Mouse (Mus musculus): ENCODE results near the gene Hmces.
A peak's percentile ranks its signal among the peaks of the same experiment; 100 is the strongest.

The Hmces gene

DNA sequence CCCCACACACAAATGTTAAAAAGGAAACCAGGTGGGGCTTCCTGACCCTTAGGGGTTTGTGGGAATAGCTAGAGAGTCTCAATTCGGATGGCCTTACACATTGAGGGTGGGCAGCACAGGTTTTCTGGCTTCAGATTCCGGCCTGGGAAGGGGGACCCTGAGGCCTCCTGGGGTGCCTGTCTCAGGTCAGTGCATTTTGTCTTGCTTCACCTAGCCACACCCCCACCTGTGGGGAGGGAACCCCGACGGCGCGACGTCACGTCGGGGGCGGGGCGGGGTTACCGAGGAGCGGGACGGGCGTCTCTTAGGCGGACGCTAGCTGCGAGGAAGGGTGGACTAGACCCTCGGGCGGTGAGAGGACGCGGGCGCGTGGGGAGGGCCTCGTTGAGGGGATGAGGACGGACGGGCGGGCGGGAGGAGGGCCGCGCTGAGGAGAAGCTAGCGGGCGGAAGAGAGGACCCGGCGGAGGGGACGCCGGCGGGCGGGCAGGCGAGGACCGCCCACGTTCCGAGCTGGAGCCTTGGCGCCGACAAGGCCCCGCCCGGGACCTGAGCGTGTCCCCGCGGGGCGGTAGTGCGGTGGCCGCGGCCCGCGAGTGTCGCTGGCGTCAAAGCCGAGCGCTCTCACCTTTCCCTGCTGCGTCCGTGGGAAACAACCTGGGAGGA is at the start of gene Hmces:
Hmces (plus strand) TSS at position 275 of the 665 bp plus-strand sequence.
- DNase-seq (ENCODE audit: low read depth, low spot score), result peak; percentile 60

- no peak for DNase-seq (ENCODE audit: low read depth, low spot score)
Observed at GRCm38 (mm10) chr6:87866211-87866610, 47.5 kb upstream of the Hmces start.

GRCm38 (mm10) chr6:87867256-87867655 is 46.5 kb upstream of the Hmces start:
- no peak for DNase-seq (ENCODE audit: low read depth, low spot score)

DNA sequence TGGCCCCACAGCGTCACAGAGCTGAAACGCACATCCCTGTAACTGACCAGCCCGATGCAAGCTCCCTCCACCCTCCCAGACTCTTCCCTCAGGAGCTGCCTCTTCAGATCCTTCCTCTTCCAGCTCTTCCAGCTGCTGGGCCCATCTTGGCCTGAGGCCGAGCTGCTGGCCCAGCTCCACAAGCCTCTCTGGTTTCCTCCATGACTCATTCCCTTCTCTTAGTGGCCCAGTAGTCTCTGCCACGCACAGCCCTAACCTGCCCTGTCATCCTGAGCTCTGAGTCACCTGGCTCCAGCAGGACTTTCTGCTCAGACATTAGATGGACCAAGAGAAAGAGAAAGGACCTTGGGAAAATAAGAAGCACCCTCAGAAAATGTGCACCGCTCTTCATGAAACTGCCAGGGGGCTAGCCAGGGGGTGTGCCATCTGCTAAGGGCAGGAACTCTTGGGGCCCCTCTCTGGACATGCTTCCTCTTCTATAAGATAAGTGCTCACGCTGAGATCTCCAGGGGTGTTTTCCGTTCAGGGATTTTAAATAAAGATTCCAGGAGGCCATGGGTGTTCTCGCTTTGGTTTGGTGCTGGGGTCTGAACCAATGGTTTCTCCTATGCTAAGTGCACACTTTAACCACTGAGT is 44.7 kb upstream of the Hmces start:
- no peak for DNase-seq (ENCODE audit: low read depth, low spot score)

GRCm38 (mm10) chr6:87870440-87870839 is 43.3 kb upstream of the Hmces start:
- DNase-seq (ENCODE audit: low read depth, low spot score), result no peak

DNA sequence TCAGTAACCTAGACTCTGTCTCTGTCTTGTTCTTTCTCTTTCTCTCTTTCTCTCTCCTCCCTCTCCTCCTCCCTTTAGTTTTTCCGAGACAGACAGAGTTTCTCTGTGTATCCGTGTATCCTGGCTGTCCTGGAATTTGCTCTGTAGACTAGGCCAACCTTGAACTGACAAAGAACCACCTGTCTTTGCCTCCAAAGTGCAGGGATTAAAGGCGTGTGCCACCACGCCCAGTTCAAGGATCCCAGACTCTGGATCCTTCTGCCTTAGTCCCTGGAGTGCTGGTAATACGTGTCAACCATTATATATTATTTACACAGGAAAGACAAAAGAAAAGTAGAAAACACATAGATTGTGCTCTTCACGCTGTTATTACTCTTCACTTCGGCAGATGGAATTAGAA is 42.5 kb upstream of the Hmces start:
- DNase-seq (ENCODE audit: low read depth, low spot score), result no peak

- DNase-seq (ENCODE audit: low read depth, low spot score), result no peak
Observed at GRCm38 (mm10) chr6:87873104-87873503, 40.6 kb upstream of the Hmces start.

GRCm38 (mm10) chr6:87873963-87874362 is 39.8 kb upstream of the Hmces start:
- DNase-seq (ENCODE audit: low read depth, low spot score), result no peak

DNA sequence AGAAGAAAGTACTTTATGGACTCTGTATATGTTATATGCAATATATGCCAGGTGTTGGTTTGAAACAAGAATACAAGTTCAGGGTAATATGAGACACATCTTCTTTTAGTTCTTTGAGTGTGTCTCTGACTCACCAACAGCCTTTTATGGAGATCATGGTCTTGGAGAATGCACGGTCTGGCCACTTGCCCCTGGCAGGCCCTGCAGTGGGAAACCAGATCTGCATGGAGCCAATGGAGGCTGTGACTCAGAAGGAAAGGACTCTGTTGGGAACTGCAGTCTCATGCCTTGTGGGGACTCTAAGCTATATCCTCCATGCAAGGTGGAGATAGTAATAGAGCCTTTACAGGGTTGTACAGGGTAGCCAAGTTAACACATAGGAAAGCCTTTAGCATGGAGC is 38.7 kb upstream of the Hmces start:
- DNase-seq (ENCODE audit: low read depth, low spot score), result no peak

GRCm38 (mm10) chr6:87875562-87875961 is 38.2 kb upstream of the Hmces start:
- DNase-seq (ENCODE audit: low read depth, low spot score), result no peak

DNA sequence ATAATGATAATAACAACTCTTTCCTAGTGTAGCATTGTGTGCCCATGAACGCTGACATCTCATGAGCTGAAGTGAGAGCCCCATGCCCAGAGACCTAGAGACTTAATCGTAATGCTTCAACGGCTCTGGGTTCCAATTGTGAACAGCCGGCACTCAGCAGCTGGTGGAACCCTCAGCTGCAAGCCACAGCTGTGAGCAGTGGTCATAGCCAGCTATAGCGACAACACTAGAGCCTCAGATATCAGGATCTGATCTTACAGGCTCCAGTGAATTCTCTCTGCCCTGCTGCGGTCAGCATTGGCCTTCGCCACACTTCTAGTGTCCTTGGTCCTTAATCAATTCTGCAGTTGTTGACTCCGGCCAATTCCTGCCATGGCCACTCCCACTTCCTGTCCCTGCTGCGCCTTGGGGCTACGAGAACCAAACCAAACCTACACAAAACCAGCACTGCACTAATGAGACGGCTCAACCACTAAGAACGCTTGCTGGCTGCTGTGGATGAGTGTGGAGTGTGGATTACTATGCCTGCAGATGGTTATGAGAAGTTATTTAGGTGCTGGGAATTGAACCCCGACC is 37.6 kb upstream of the Hmces start:
- DNase-seq (ENCODE audit: low read depth, low spot score), result peak; percentile 7

DNA sequence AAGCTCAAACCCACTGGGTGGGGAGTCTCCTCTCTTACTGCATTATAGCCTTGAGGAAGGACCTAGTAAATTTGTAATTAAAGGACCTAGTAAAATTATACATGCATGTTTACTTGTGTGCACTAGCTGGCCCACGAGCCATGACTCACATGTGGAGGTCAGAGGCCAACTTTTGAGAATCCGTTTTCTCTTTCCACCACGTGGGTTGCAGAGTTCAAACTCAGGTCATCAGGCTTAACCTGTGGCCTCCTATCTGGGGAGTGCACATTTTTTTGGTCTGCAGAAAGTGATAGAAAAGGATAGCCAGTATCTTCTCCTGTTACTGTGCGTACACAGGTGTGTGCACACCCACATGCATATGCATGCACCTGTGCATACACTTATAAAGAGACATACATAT is 34.7 kb upstream of the Hmces start:
- no peak for DNase-seq (ENCODE audit: low read depth, low spot score)

DNA sequence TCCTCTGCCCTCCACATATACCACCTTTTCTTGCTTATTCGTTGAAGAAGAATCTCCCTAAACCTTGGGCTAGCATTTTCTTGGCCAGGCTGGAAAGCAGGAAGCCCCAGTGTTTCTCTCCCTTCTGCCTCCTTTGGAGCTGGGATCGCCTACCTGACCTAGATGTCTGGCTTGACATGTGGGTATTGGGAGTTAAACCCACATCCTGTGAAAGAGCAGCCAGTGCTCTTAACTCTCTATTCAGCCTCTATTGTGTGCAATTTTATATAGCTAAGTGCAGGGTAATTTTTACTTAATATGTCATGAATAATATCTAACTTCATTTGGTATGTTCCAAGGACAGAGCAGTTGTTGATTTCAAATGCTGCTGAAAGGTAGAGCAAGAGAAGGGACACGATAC is 34.1 kb upstream of the Hmces start:
- DNase-seq (ENCODE audit: low read depth, low spot score), result no peak

GRCm38 (mm10) chr6:87882221-87882620 is 31.5 kb upstream of the Hmces start:
- DNase-seq (ENCODE audit: low read depth, low spot score), result no peak

DNA sequence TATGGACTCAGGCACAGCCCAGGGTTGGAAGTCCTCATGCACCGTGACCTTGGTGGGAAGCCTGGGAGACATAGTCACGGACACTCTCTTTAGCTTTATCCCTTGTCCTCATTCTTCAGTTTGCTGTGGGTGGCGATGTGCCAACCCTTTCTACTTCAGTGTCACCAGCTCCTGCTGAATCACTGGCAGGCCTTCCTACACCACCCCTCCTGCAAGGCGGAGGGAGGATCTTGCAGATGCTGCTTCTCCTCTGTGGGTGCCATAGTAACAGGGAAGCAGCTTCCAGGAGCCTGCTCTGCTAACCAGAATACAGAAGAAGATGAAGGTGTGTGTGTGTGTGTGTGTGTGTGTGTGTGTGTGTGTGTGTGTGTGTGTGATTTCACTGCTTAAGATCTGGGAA is 30.9 kb upstream of the Hmces start:
- no peak for DNase-seq (ENCODE audit: low read depth, low spot score)

DNA sequence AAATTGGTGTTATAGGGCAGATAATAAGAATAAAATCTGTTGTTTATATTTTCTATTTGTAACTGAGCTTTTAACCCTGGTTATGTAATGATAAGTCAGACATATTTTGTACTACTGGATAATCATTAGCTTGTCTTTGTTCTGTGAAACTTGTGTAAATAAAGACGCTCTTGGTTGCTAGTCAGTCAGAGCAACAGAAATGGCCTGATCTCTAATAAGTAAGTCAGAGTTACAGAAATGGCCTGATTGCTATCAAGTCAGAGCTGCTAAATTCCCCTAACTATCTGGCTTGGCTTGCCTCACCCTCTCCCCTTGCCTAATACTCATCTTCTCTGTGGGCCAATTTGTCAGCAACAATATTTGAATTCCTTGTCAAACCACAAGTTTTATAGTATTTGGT is 27.0 kb upstream of the Hmces start:
- no peak for DNase-seq (ENCODE audit: low read depth, low spot score)

DNA sequence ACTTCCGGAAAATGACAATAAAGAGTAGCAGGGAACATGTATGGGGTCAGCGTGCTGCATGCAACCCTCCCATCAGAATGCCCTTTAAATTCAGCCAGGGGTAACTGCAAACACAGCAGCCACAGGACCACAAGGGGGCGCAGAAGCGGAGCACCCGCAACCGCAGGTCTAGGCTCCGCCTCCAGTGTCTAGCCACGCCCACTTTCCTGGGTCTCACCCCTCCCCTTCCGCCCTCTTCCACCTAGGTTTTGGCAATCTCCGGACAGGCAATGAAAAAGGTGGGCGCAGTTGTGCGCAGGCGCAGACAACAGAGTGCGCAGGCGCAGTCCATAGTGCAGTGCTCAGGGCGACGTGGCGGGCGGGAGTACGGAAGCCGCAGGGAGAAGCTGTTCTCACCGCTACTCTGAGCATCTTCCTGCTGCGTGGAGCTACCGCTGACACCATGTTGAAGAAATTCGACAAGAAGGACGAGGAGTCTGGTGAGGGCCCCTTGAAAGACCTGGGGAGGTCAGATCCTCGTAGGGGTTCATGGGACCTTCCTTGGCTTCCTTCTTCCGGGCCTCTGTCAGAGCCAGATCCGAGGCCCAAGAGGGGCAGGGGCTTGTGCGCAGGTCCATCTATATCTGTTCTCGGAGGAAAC is 26.0 kb upstream of the Hmces start, which contains the start of gene Copg1:
Copg1 (plus strand) TSS at position 221 of the 640 bp plus-strand sequence.
- DNase-seq (ENCODE audit: low read depth, low spot score), result peak; percentile 100

DNA sequence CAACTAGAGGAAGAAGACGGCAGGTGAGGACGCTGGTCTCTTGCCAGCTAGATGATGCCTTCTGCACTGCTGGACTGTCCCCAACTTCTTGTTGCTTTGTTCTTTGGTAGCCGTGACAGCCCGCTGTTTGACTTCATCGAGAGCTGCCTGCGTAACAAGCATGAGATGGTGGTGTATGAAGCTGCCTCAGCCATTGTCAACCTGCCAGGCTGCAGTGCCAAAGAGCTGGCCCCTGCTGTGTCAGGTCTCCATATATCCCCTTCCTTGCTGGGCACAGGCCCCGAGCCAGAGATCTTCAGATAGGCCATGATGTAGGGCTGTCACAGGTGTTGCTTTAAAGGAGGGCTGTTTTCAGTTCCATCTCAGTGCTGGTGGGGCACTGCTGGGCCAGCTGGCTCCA is 19.8 kb upstream of the Hmces start:
- DNase-seq (ENCODE audit: low read depth, low spot score), result no peak

DNA sequence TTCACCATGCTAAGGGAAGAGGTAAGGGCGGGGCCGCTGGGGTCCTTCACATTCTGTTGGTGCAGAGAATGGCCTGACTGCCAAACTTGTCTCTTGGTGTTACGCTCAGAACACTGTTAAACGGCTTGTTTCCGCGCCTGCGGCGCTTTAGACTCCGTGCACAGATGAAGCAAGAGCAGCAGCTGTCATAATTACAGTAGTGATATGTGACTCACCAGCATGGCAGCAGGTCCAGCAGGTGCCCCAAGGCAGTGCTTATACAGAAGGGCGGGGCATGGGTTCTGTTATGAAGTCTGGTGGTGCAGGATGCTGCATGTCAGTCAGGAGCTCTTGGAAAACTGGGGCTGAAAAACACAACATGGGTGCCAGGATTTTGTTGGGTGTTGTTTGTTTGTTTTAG is 15.7 kb upstream of the Hmces start:
- no peak for DNase-seq (ENCODE audit: low read depth, low spot score)

GRCm38 (mm10) chr6:87906632-87907031 is 7.1 kb upstream of the Hmces start:
- no peak for DNase-seq (ENCODE audit: low read depth, low spot score)

- no peak for DNase-seq (ENCODE audit: low read depth, low spot score)
Observed at GRCm38 (mm10) chr6:87909181-87909580, 4.6 kb upstream of the Hmces start.

GRCm38 (mm10) chr6:87911559-87911958 is 2.2 kb upstream of the Hmces start:
- no peak for DNase-seq (ENCODE audit: low read depth, low spot score)

Measured in forelimb bud, embryonic 11.5 days (tissue).